Mouse (Mus musculus) gastrocnemius, adult 2 months (tissue): Measurements from ENCODE around the gene Adam33. TPM values are rescaled to one million over a fixed set of nuclear protein-coding genes. Genes with fewer than 3 reads are reported as not detected.
A peak's percentile ranks its signal among the peaks of the same experiment; 100 is the strongest.

Experiments
- DNase-seq: peaks from one replicate; pipeline ENCODE4 v3.0.0; 2022
- H3K27ac ChIP-seq: fragments of 200-600 bp; 2 replicates; pipeline ENCODE4 v1.8.1; 2022; ENCODE audit warnings: mild to moderate bottlenecking
- H3K4me3 ChIP-seq: fragments of 200-600 bp; 2 replicates; pipeline ENCODE4 v1.8.1; 2022; ENCODE audit warnings: mild to moderate bottlenecking, moderate library complexity
- CTCF ChIP-seq: fragments of 200-600 bp; IDR thresholded peaks from 2 replicates; pipeline ENCODE4 v1.8.1; 2022; ENCODE audit warnings: antibody characterized with exemption, mild to moderate bottlenecking, moderate library complexity
- intact Hi-C: fragments of 180-260 bp; cut with DNase I; formaldehyde crosslinking; loops from one replicate; pipeline ENCODE4 v1.15.1; 2025
- total RNA-seq, 2 experiments: library from RNA; stranded (reverse); gene quantifications; 2 replicates each; pipeline ENCODE4 v1.2.3; 2021

The Adam33 gene
- total RNA-seq, 2 experiments from 2014 or later: 2.5 TPM

DNA sequence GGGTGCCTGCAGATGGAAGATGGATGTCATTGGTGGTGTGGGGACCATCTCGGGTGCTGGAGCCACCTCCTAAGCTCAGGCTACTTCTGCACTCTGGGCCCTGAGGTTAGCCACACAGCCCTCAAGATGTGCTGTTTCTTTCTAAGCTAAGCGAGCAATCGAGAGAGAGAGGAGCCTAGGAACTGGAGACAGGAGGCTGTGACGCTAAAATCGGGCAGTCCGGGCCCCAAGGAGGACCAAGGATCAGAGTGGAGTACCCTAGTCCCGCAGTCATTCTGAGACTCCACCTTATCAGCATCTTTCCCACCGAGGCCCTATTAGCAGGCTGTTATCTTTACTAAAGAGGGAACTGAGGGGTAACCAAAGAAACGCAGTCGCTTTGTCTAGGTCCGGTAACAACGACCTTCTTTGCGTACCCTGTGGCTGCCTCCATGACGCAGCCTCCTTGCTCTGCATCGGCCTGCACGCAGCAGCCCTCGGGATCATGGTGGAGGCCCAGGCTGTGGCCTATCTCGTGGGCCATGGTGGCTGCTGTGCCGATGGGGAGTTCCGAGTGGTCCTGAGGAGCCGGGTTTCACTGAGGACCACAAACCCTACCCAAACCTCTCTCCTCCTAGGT is 8.9 kb downstream of the Adam33 start:
- H3K4me3 ChIP-seq: peak overlapping the region; percentile 53
- no peak for TF ChIP-seq CTCF
- DNase-seq: no peak
- intact Hi-C loops: no loop called here
- H3K27ac ChIP-seq: no peak overlapping the region

DNA sequence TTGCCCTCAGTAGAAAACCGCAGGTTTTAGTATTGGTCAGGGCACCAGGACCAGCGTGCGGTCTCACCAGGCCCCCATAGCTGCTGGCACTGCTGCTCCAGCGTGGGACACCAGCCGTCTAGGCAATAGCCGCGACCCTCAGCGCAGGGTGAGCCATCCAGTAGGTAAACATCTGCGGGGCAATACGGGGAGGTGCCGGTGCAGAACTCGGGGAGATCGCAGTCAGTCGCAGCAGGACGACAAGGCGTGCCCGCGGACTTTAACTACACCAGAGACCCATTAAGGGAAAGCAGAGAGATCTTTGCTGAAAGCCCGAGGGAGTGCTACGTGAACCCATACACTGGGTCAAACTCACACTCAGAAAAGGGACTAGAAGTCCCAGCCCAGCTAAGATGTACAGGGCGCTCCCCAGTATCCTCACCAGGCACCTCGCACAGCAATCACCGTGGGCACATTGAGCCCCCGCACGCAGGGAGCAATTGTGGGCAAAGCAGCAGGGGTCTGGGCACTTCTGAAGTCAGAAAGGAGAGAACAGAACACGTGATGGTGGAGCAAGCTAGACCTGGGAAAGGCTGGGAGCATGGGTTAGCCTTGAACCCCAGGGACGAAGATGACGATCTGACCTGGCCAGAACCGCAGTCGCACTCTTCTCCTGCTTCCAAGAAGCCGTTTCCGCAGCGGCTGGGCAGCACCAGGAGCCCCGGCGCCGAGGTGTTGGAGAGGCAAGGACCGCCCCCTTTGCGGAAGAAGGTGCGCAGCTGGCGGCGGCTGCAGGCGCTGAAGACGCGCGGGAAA is 9.6 kb downstream of the Adam33 start:
- TF ChIP-seq CTCF: no peak
- no peak for DNase-seq
- intact Hi-C loops: no loop called here
- H3K4me3 ChIP-seq: peak overlapping the region; percentile 53
- no peak overlapping the region for H3K27ac ChIP-seq

DNA sequence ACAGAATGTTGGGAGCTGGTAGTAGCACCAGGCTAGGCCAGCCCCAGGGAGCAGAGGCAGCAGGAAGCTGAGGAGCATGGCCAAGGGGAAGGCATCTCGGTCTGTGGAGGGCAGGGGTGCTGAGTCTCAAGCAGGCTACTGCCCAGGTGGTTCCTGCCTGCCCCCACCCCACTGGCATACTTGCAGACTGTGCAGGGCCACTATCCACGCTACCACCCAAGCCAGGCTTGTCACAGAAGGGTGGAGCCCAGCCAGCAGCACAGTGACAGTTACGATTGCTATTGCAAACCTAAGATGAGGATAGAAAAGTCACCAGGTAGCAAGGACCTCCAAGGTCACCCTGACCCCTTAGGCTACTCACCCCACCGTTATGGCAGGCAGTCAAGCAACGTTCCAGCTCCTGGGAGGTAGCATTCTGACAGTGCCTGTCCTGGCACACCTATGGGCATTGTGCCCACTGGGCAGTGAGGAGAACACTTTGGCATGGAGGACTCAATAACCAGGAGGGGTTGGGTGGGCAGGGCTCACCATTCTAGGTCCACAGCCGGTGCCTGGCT is 10.7 kb downstream of the Adam33 start:
- no peak overlapping the region for H3K27ac ChIP-seq
- DNase-seq: no peak
- no peak for TF ChIP-seq CTCF
- intact Hi-C loops: no loop called here
- H3K4me3 ChIP-seq: no peak overlapping the region

DNA sequence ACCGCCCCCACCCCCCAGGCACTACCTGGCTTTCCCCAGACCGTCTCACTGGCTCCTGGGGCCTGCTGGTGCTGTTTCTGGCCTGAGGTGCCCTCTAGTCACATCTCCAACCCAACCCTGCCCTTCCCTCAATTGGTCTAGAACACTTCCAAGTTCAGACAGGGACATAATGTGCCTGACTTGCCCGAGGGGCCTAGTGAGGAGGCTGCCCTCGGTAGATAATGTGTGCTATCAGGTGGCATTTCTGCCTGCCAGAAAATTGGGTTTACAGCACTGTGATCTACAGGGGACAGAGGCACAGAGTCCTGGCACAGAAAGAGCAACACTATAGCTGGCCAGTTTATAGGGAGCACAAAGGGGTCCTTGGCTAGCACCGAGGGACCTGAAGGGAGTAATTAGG is 11.6 kb downstream of the Adam33 start:
- TF ChIP-seq CTCF: no peak
- Histone ChIP-seq H3K27ac (no peak overlapping the region), H3K4me3 (no peak overlapping the region)
- no peak for DNase-seq
- intact Hi-C loops: no loop called here

DNA sequence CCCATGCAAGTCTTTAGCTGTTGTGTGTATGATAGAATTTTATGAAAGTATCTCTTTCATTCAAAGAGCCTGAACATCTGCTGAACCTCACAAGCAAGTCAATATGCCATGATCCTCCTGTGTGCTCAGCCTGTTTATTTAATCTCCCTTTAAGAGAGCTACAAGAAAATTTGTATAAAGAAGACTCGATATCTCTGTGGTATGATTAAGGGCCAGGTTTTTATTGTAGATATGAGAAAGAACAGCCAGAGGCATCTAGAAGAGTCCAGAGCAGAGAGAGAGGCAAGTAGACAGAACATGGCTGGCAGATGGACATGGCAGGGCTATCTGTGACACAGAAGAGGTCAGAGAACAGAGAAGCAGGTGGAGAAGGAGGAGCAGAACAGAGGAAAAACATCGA is 17.6 kb downstream of the Adam33 start:
- H3K27ac ChIP-seq: no peak overlapping the region
- TF ChIP-seq CTCF: no peak
- intact Hi-C loops: no loop called here
- H3K4me3 ChIP-seq: no peak overlapping the region
- DNase-seq: no peak

DNA sequence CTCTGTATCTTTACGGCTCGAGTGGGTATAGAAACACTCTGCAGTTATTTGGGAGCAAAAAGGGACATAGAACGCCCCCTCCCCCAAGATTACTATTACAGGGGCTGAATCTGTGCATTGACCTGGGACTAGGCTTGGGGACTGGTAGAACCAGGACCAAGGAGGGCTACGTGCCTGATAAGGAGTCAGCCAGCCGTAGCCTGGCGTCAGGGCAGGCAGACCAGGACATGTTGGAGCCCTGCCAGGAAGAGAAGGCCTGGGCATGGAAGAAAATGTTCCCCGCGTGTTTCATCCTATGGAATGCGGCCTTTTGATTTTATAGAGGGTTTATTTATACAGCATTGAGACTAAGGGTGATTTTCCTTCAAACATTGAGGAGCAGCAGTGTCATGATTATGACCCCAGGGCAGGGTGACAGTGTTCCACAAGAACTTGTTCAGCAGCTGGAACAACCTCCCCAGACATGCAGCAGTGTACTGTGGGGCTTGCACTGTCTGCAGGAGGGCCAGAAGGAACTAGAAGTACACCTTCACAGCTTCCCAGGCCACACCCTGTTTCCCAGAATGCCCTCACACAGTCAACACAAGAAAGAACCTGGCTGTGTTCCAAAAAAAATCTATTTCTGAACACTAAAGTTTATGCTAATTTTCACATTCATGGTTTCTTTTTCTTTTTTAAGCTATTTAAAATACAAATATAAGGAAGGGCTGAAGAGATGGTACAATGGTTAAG is 18.5 kb downstream of the Adam33 start:
- no peak for TF ChIP-seq CTCF
- intact Hi-C loops: no loop called here
- no peak overlapping the region for H3K27ac ChIP-seq
- H3K4me3 ChIP-seq: no peak overlapping the region
- DNase-seq: no peak

DNA sequence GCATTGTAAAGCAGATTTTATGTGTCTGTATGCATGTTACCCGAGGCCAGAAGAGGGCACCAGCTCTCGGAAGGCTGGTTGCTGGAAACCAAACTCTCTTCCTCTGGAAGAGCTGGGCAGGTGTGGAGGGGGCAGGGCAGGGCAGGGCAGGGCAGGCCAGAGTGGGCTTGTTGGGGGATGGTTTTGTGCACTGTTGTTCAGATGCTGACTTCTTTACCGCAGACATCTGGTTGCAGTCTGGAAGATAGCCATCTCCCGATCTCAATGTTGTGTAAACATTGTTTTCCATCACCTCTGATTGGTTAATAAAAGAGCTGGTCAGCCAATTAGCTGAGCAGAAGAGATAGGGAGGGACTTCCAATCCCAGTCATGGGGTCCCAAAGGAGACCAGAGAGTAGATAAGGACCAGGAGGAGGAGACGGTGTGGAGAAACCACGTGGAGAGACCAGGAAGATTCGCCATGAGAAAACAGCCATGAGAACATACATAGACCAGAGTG is 19.2 kb downstream of the Adam33 start:
- Histone ChIP-seq H3K27ac (no peak overlapping the region), H3K4me3 (no peak overlapping the region)
- no peak for DNase-seq
- intact Hi-C loops: no loop called here
- no peak for TF ChIP-seq CTCF

DNA sequence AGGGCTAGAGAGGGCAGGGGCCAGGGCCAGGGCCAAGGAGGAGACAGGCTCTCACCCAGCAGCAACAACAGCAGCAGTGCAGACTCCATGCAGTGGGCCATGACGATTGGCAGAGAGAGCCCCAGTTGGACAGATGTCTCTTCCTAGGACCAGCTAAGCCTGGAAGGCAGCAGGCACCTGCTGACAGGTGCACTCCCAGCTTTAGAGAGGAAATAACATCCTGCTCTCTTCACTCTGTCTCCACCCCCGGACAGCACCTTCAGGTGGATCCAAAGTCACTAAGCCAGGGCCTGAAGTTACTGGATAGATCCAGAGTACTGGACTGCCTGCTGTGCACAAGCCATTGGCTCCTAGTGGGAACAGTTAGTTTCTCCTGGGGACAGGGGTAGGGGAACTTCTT is 20.6 kb downstream of the Adam33 start, which contains the start of gene Gfra4:
TSS of gene Gfra4 (minus strand) at position 101 of the 400 bp plus-strand sequence.
- Histone ChIP-seq H3K27ac (no peak within 1 kb of the TSS), H3K4me3 (no peak within 1 kb of the TSS; the same call in 1 of the 2 replicates)
- DNase-seq: no peak
- no peak for TF ChIP-seq CTCF
- intact Hi-C loops: no loop called here

DNA sequence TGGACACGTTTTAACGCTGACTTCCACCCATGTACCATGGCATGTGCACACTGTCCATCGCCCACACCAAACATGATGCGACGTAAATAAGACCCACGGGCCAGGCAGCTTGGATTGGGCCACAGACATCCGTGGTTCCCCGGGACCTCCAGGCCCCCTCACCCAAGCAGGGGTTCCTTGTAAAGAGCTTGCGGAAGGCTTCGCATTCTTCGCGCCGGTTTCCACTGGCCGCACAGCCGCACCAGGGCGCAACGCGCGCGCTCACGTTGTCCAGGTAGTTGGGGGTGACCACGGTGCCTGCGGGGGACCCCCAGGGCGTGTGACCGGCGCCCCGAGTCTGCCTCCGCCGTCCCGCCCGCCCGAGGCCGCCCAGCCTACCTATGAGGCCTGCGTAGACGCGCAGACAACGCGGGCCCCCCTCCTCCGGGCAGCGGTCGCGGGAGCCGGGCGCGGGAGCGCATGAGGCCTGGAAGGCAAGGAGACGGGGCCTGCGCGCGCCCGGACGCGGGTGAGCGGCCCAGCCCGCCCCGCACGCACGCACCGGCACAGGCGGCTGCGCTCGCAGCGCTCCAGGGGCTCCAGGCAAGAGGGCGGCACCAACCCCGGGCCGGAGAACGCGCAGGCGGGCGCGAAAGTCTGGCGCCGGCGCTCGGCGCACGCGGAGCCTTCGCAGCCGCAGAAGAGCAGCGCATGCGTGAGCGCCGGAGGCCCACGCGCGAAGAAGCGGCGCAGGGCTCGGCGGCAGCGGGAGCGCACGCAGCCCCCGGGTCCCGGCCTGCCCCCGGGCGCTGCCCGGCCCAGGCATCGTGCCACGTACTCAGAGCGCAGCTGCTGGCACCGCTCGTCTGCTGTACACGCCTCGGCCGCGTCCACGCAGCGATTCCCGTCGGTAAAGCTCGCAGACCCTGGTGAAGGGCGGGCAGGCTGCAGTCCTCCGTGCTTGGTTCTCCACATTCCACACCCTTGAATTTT is 22.5 kb downstream of the Adam33 start:
- intact Hi-C loops: no loop called here
- TF ChIP-seq CTCF: no peak
- Histone ChIP-seq H3K27ac (peak overlapping the region; percentile 51), H3K4me3 (peak overlapping the region; percentile 74)
- peak; percentile 66 for DNase-seq

DNA sequence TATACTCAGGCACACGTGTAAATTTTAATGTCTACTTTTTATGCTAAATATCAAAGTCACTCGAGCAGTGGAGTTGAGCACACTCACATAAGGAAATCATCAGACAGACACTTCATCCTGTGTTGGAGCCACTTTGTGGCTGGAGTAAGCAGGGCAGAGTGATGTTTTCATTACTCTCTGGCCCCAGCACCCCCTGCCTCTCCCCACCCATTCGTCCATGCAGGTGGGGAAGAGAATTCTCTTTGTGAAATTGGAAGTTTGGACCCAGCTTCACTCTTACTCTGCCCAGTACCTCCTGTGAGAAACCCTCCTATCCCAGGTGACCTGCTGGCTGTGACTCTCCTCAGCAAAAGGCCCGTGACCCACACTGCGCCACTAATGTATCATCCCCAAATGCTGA is 24.9 kb downstream of the Adam33 start:
- H3K27ac ChIP-seq: no peak overlapping the region
- TF ChIP-seq CTCF: no peak
- no peak overlapping the region for H3K4me3 ChIP-seq
- DNase-seq: no peak
- intact Hi-C loops: no loop called here

DNA sequence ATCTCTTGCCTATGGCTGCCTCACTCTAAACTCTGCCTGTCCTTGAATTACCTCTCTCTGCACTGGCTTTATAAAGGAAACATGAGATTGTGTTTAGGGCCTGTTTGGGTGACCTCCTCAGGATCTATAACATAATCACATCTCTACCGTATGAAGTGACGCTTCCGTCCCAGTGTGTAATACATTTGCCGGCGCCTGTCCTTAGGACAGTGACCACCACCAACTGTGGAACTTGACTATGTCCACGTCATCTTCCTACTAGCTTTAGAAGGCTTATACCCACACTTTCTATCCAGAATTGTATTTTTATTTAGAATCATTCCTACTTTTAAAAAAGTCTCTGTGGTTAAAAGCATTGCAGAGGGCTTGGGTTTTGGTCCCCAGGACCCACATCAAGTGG is 25.4 kb downstream of the Adam33 start:
- intact Hi-C loops: no loop called here
- Histone ChIP-seq H3K27ac (0 out of 2 replicates have a peak overlapping the region, but pooled peaks have one; percentile 24), H3K4me3 (no peak overlapping the region)
- no peak for DNase-seq
- TF ChIP-seq CTCF: no peak
